Mouse (Mus musculus) limb, embryonic 14.5 days (tissue): Measurements from ENCODE around the gene Gm7030. TPM values are rescaled to one million over a fixed set of nuclear protein-coding genes. Genes with fewer than 3 reads are reported as not detected.
A peak's percentile ranks its signal among the peaks of the same experiment; 100 is the strongest.
"Not testable (repeated sequence)": the region's sequence is repeated elsewhere in the genome, so short reads cannot be mapped to it uniquely, and the experiment has no call there.

Experiments
- ATAC-seq: fragments of 200-750 bp; cut with Nextera tagmentation; 2 replicates; pipeline ENCODE4 v1.8.0; 2017; ENCODE audit warnings: low read depth, moderate number of reproducible peaks, moderate TSS enrichment; ENCODE audit not compliant: low FRiP score
- DNase-seq: peaks from one replicate; pipeline ENCODE4 v3.0.0-alpha.2; 2015; ENCODE audit warnings: low spot score
- H3K27ac ChIP-seq: fragments of 300-500 bp; sonication (generic); replicated peaks from 2 replicates; pipeline ENCODE4 v1.5.1; 2014; ENCODE audit warnings: low read depth, mild to moderate bottlenecking, low read length, moderate library complexity, mixed read lengths
- H3K27me3 ChIP-seq: fragments of 300-500 bp; sonication (generic); 2 replicates; pipeline ENCODE4 v1.6.1; 2014; ENCODE audit warnings: low read length, mixed read lengths; ENCODE audit not compliant: control insufficient read depth, insufficient read depth
- H3K36me3 ChIP-seq: fragments of 300-500 bp; sonication (generic); 2 replicates; pipeline ENCODE4 v1.6.1; 2014; ENCODE audit warnings: mild to moderate bottlenecking, low read length, moderate library complexity, mixed read lengths; ENCODE audit not compliant: control insufficient read depth, insufficient read depth
- H3K4me1 ChIP-seq: fragments of 300-500 bp; sonication (generic); 2 replicates; pipeline ENCODE4 v1.6.1; 2014; ENCODE audit warnings: antibody characterized with exemption, low read length, mixed read lengths; ENCODE audit not compliant: control insufficient read depth, insufficient read depth
- H3K4me2 ChIP-seq: fragments of 300-500 bp; sonication (generic); replicated peaks from 2 replicates; pipeline ENCODE4 v1.6.1; 2014; ENCODE audit warnings: low read depth, mild to moderate bottlenecking, low read length, moderate library complexity; ENCODE audit not compliant: severe bottlenecking
- H3K4me3 ChIP-seq: fragments of 300-500 bp; sonication (generic); replicated peaks from 2 replicates; pipeline ENCODE4 v1.5.1; 2014; ENCODE audit warnings: low read length
- H3K9ac ChIP-seq: fragments of 300-500 bp; sonication (generic); 2 replicates; pipeline ENCODE4 v1.6.1; 2014; ENCODE audit warnings: mild to moderate bottlenecking, low read depth, low read length, moderate library complexity; ENCODE audit not compliant: severe bottlenecking
- H3K9me3 ChIP-seq: fragments of 300-500 bp; sonication (generic); 2 replicates; pipeline ENCODE4 v1.6.1; 2016; ENCODE audit warnings: low read length; ENCODE audit not compliant: control insufficient read depth
- POLR2A ChIP-seq: fragments of 200-500 bp; IDR thresholded peaks from 2 replicates; pipeline ENCODE4 v1.8.0; 2012; ENCODE audit warnings: inconsistent platforms, mild to moderate bottlenecking, moderate library complexity, borderline replicate concordance; ENCODE audit not compliant: insufficient read depth, insufficient read length; ENCODE audit errors: extremely low read depth
- WGBS: fragments of 180-500 bp; shearing (Covaris S2); extraction: QIAGEN DNeasy Blood & Tissue Kit; methylation state at CpG from one replicate; pipeline ENCODE4 v1.1.7; 2014; 5-methylcytosine and 5-hydroxymethylcytosine counted together
- polyA plus RNA-seq, 2 experiments: library from polyadenylated mRNA; depleted of rRNA in 1 of 2; stranded (reverse) in 1 of 2; unstranded in 1 of 2; fragments of >200 nt; fragmentation: Nextera tagmentation in 1 of 2; extraction: Ambion mirVana in 1 of 2; gene quantifications; 2 replicates each; pipeline versions ENCODE4 v1.2.1 to v1.2.3; 2012 to 2014

The Gm7030 gene
- polyA plus RNA-seq (2012; rRNA removed), result not detected in 2 replicates
- polyA plus RNA-seq (2014; fragmentation: Nextera tagmentation; extraction: Ambion mirVana), result not detected in 2 replicates

GRCm38 (mm10) chr17:36128968-36129817 lies at the start of gene Gm7030:
TSS of gene Gm7030 (minus strand) at chr17:36129425.
- DNase-seq, H3K9ac ChIP-seq, H3K4me2 ChIP-seq, H3K4me3 ChIP-seq, H3K27me3 ChIP-seq, H3K36me3 ChIP-seq, ATAC-seq, H3K9me3 ChIP-seq, H3K4me1 ChIP-seq, H3K27ac ChIP-seq: not testable (repeated sequence)
- 15% methylated on average over 21 of the region's 28 CpGs for WGBS

DNA sequence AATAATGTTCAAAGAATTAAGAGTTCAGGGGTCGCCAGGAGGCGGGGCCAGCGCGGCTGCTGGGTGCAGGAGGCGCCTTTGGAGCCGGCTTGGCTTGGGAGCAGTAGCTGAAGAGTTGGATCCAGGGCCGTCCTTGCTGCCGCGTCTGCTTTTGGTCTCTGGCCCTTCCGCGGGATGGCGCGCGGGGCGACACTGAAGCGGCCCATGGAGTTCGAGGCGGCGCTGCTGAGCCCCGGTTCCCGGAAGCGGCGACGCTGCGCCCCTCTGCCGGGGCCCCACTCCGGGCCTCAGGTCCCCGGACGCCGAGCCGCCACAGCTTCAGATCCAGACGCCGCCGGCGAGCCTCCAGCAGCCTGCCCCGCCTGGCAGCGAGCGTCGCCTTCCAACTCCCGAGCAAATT lies 49.7 kb upstream of the Gm7030 start:
- Histone ChIP-seq H3K4me3 (peak overlapping the region; percentile 35), H3K9ac (peak overlapping the region; percentile 40; the same call in 1 of the 2 replicates), H3K27me3 (peaks cover 11% of the 10 kb centered on the region), H3K4me2 (peak overlapping the region; percentile 59)
- DNase-seq (peak; percentile 2), ATAC-seq (peak; percentile 34; the same call in 1 of the 2 replicates)
- H3K4me1 ChIP-seq, H3K9me3 ChIP-seq, H3K27ac ChIP-seq, H3K36me3 ChIP-seq: not testable (repeated sequence)
- WGBS, result 0% methylated on average over 40 of the region's 40 CpGs

DNA sequence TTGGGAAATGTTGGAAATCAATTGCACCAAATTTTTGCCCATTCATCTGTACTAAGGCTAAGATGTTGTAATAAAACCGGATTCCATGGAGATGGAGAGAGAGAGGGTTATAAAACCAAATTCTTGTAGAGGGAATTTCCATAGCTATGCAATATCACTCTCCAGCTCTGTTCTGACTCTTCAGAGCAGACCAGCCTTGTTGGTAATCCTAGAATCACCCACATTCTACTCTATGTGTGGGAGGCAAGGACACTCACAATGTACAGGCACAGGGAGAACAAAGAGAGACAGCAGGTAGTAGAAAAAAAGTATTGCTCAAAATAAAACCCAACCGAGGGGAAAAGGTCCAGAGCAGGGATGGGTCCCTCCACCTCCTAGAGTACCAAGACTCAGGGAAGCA lies 46.9 kb upstream of the Gm7030 start:
- not testable (repeated sequence) for H3K27me3 ChIP-seq, H3K27ac ChIP-seq, H3K9me3 ChIP-seq, ATAC-seq, H3K9ac ChIP-seq, H3K4me2 ChIP-seq, H3K36me3 ChIP-seq, DNase-seq, H3K4me3 ChIP-seq, H3K4me1 ChIP-seq
- WGBS, result no CpG with 5 or more reads among the region's 2 CpGs

- ATAC-seq, result no peak
- Histone ChIP-seq H3K4me2 (no peak overlapping the region), H3K4me1 (no peaks in the 10 kb centered on the region), H3K27ac (no peak overlapping the region), H3K9ac (no peak overlapping the region), H3K27me3 (peaks cover 23% of the 10 kb centered on the region), H3K36me3 (no peaks in the 10 kb centered on the region), H3K4me3 (no peak overlapping the region), H3K9me3 (no peaks in the 10 kb centered on the region)
- DNase-seq, result no peak
- TF ChIP-seq POLR2A, result no peak
- 48% methylated on average over 1 of the region's 1 CpGs for WGBS
Observed at GRCm38 (mm10) chr17:36170287-36170814, 41.1 kb upstream of the Gm7030 start.

DNA sequence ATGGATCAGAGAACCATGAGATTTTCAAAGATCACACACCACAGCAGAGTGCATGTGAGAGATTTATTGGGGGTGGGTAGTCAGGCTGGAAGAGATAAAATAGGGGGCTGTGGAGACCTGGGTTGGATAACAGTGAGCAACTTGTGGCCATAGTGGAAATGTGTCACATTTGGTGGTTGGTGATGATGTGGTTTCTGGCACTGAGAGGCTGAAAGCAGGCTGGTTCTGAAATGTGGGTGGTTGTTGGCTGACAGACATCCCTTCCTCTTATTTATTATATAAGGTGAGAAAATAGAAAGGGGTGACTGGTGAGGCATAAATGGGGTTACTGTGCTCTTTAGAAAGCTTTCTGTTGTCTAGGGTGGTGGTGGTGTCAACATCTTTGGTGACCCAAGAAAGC lies 40.5 kb upstream of the Gm7030 start:
- H3K27me3 ChIP-seq, result peaks cover 29% of the 10 kb centered on the region
- DNase-seq (no peak), ATAC-seq (no peak)
- H3K9me3 ChIP-seq, result no peaks in the 10 kb centered on the region
- H3K27ac ChIP-seq, result no peak overlapping the region
- no peak for TF ChIP-seq POLR2A
- no peak overlapping the region for H3K4me3 ChIP-seq
- H3K9ac ChIP-seq, result no peak overlapping the region
- no peak overlapping the region for H3K4me2 ChIP-seq
- no peaks in the 10 kb centered on the region for H3K4me1 ChIP-seq
- no peaks in the 10 kb centered on the region for H3K36me3 ChIP-seq

DNA sequence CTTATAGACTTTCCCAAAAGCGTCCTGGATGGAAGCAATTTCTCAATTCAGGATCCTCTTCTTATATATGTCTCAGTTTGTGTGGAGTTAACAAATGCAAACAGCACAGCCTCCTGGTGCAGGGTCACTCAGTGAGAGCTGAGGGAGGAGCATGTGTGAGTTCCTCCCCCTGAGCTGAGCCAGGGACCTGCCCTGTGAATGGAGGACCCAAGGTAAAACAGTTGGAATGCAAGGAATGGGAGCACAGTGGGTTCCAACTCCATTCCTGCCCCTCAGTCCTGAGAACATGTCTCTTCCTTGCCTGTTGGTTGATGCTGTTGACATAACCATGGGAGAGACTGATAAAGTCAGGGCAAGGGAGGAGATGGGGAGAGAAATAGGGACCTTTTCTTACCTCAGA lies 39.9 kb upstream of the Gm7030 start:
- H3K4me1 ChIP-seq, DNase-seq: not testable (repeated sequence)
- H3K27me3 ChIP-seq, result peaks cover 36% of the 10 kb centered on the region

More for the DNA sequence above, 39.9 kb upstream of the Gm7030 start:
- not testable (repeated sequence) for H3K9me3 ChIP-seq, H3K9ac ChIP-seq, ATAC-seq, H3K27ac ChIP-seq, H3K4me3 ChIP-seq, H3K4me2 ChIP-seq, H3K36me3 ChIP-seq
- WGBS, result no CpG with 5 or more reads among the region's 1 CpGs
